Mouse (Mus musculus) liver, adult 2 months (tissue): Measurements from ENCODE around the gene Ppy. TPM values are rescaled to one million over a fixed set of nuclear protein-coding genes. Genes with fewer than 3 reads are reported as not detected.

ENCODE experiments used
- DNase-seq: peaks from one replicate; pipeline ENCODE4 v3.0.0-alpha.2; 2011; ENCODE audit warnings: low read depth, low spot score; ENCODE audit errors: extremely low read depth
- H3K27ac ChIP-seq: fragments of 200-500 bp; replicated peaks from 2 replicates; pipeline ENCODE4 v1.5.1; 2012; ENCODE audit warnings: low read depth, mild to moderate bottlenecking, control low read depth, inconsistent platforms, low read length; ENCODE audit not compliant: insufficient read depth
- H3K27me3 ChIP-seq: fragments of 200-500 bp; 2 replicates; pipeline ENCODE4 v1.6.1; 2012; ENCODE audit warnings: mild to moderate bottlenecking, moderate library complexity, low read length, inconsistent platforms; ENCODE audit not compliant: control insufficient read depth, insufficient read depth
- H3K36me3 ChIP-seq: fragments of 200-500 bp; 2 replicates; pipeline ENCODE4 v1.6.1; 2012; ENCODE audit warnings: low read length, inconsistent platforms; ENCODE audit not compliant: control insufficient read depth, insufficient read depth
- H3K4me1 ChIP-seq: fragments of 200-500 bp; 2 replicates; pipeline ENCODE4 v1.6.1; 2011; ENCODE audit warnings: low read length; ENCODE audit not compliant: control insufficient read depth, insufficient read depth
- H3K4me3 ChIP-seq: fragments of 200-500 bp; 2 replicates; pipeline ENCODE4 v1.5.1; 2011; ENCODE audit warnings: low read depth, mild to moderate bottlenecking, control low read depth, low read length, moderate library complexity; ENCODE audit not compliant: insufficient read depth
- H3K79me2 ChIP-seq: fragments of 200-500 bp; 2 replicates; pipeline ENCODE4 v1.6.1; 2012; ENCODE audit warnings: inconsistent platforms, mild to moderate bottlenecking, low read length, moderate library complexity; ENCODE audit not compliant: control insufficient read depth, insufficient read depth
- H3K9ac ChIP-seq: fragments of 200-500 bp; 2 replicates; pipeline ENCODE4 v1.6.1; 2012; ENCODE audit warnings: low read depth, mild to moderate bottlenecking, control low read depth, inconsistent platforms, low read length
- CTCF ChIP-seq: fragments of 200-500 bp; IDR thresholded peaks from 2 replicates; pipeline ENCODE4 v1.5.1; 2011; ENCODE audit warnings: low read depth, low read length, control low read depth
- POLR2A ChIP-seq: fragments of 200-500 bp; IDR thresholded peaks from 2 replicates; pipeline ENCODE4 v1.6.1; 2011; ENCODE audit warnings: low read length, control low read depth; ENCODE audit not compliant: insufficient read depth; ENCODE audit errors: extremely low read depth
- WGBS: fragments of 180-500 bp; shearing (Covaris S2); methylation state at CpG from one replicate; pipeline ENCODE4 v1.1.7; 2018; 5-methylcytosine and 5-hydroxymethylcytosine counted together
- polyA plus RNA-seq: library from polyadenylated mRNA; depleted of rRNA; stranded (reverse); fragments of >200 nt; gene quantifications from 2 replicates; pipeline ENCODE4 v1.2.3, GENCODE M21; 2012
- total RNA-seq: library from RNA; depleted of rRNA; stranded (reverse); fragments of >200 nt; gene quantifications from 2 replicates; pipeline ENCODE4 v1.2.3, GENCODE M21; 2014

Gene Ppy
- total and polyA plus RNA-seq, 2 experiments, result not detected

- H3K4me3 ChIP-seq, result no peak overlapping the region
- no peaks in the 10 kb centered on the region for H3K27me3 ChIP-seq
- WGBS, result 69% methylated on average over 6 of the region's 6 CpGs
- no peak overlapping the region for H3K27ac ChIP-seq
- H3K36me3 ChIP-seq, result no peaks in the 10 kb centered on the region
- no peaks in the 10 kb centered on the region for H3K79me2 ChIP-seq
- H3K4me1 ChIP-seq, result no peaks in the 10 kb centered on the region
- DNase-seq, result no peak
- TF ChIP-seq POLR2A, result no peak
- TF ChIP-seq CTCF, result no peak
- H3K9ac ChIP-seq, result no peak overlapping the region
Observed at GRCm38 (mm10) chr11:102117386-102117785, 16.3 kb upstream of the Ppy start.

GRCm38 (mm10) chr11:102116241-102116640, 15.1 kb upstream of the Ppy start:
- Histone ChIP-seq H3K27me3 (no peaks in the 10 kb centered on the region), H3K79me2 (no peaks in the 10 kb centered on the region), H3K9ac (no peak overlapping the region), H3K36me3 (no peaks in the 10 kb centered on the region), H3K4me3 (no peak overlapping the region), H3K27ac (no peak overlapping the region), H3K4me1 (no peaks in the 10 kb centered on the region)
- TF ChIP-seq POLR2A (no peak), CTCF (no peak)
- DNase-seq, result no peak
- WGBS, result 43% methylated on average over 8 of the region's 8 CpGs

- 73% methylated on average over 5 of the region's 5 CpGs for WGBS
- DNase-seq, result no peak
- H3K4me3 ChIP-seq, result no peak overlapping the region
- no peak overlapping the region for H3K27ac ChIP-seq
- H3K27me3 ChIP-seq, result no peaks in the 10 kb centered on the region
- H3K4me1 ChIP-seq, result no peaks in the 10 kb centered on the region
- H3K36me3 ChIP-seq, result no peaks in the 10 kb centered on the region
- no peaks in the 10 kb centered on the region for H3K79me2 ChIP-seq
- TF ChIP-seq CTCF (no peak), POLR2A (no peak)
- H3K9ac ChIP-seq, result no peak overlapping the region
Observed at GRCm38 (mm10) chr11:102111576-102111975, 10.5 kb upstream of the Ppy start.

- TF ChIP-seq CTCF (no peak), POLR2A (no peak)
- DNase-seq, result no peak
- Histone ChIP-seq H3K79me2 (no peaks in the 10 kb centered on the region), H3K27ac (no peak within 1 kb of the TSS), H3K4me1 (no peaks in the 10 kb centered on the region), H3K36me3 (no peaks in the 10 kb centered on the region), H3K27me3 (peaks cover 3% of the 10 kb centered on the region; the same call in 1 of the 2 replicates), H3K9ac (no peak within 1 kb of the TSS), H3K4me3 (no peak within 1 kb of the TSS)
- 15% methylated on average over 9 of the region's 9 CpGs for WGBS
Observed at GRCm38 (mm10) chr11:102107732-102108131, 6.6 kb upstream of the Ppy start, which contains the start of gene Pyy. Pyy (minus strand) TSS chr11:102107832.

- TF ChIP-seq POLR2A (no peak), CTCF (no peak)
- Histone ChIP-seq H3K4me1 (no peaks in the 10 kb centered on the region), H3K9ac (no peak overlapping the region), H3K27me3 (peaks cover 3% of the 10 kb centered on the region; the same call in 1 of the 2 replicates), H3K36me3 (no peaks in the 10 kb centered on the region), H3K79me2 (no peaks in the 10 kb centered on the region), H3K27ac (no peak overlapping the region), H3K4me3 (no peak overlapping the region)
- 6% methylated on average over 21 of the region's 21 CpGs for WGBS
- DNase-seq, result no peak
Observed at GRCm38 (mm10) chr11:102106911-102107310, 5.8 kb upstream of the Ppy start.

GRCm38 (mm10) chr11:102102485-102103258, 1.6 kb upstream of the Ppy start:
- H3K36me3 ChIP-seq, result no peaks in the 10 kb centered on the region
- no peak overlapping the region for H3K9ac ChIP-seq
- DNase-seq, result peak; percentile 18
- WGBS, result 18% methylated on average over 17 of the region's 17 CpGs
- no peak overlapping the region for H3K27ac ChIP-seq
- H3K4me1 ChIP-seq, result no peaks in the 10 kb centered on the region
- peak; percentile 83 for TF ChIP-seq CTCF
- TF ChIP-seq POLR2A, result no peak
- H3K27me3 ChIP-seq, result peaks cover 3% of the 10 kb centered on the region; the same call in 1 of the 2 replicates
- no peak overlapping the region for H3K4me3 ChIP-seq
- H3K79me2 ChIP-seq, result no peaks in the 10 kb centered on the region
